Mouse (Mus musculus) fibroblast of lung, adult 2 months (primary cell): ENCODE measurements around the gene Mto1.
A peak's percentile ranks its signal among the peaks of the same experiment; 100 is the strongest.
"Not testable (repeated sequence)": the region's sequence is repeated elsewhere in the genome, so short reads cannot be mapped to it uniquely, and the experiment has no call there.

Experiments used
- DNase-seq: peaks from one replicate; pipeline ENCODE4 v3.0.0-alpha.2; 2011; ENCODE audit warnings: low read depth

Gene Mto1

GRCm38 (mm10) chr9:78506002-78506721 lies 58.2 kb downstream of the Mto1 start:
- DNase-seq, result no peak

GRCm38 (mm10) chr9:78506722-78507077 lies 58.7 kb downstream of the Mto1 start:
- no peak for DNase-seq

GRCm38 (mm10) chr9:78508106-78508786 lies 60.2 kb downstream of the Mto1 start:
- no peak for DNase-seq

- no peak for DNase-seq
These were observed 63.7 kb downstream of the Mto1 start for GRCm38 (mm10) chr9:78511705-78512104.

- peak; percentile 64 for DNase-seq
These were observed 65.9 kb downstream of the Mto1 start for GRCm38 (mm10) chr9:78513776-78514500.

- no peak for DNase-seq
These were observed 66.7 kb downstream of the Mto1 start for GRCm38 (mm10) chr9:78514681-78515080.

GRCm38 (mm10) chr9:78516125-78516524 lies 68.1 kb downstream of the Mto1 start:
- no peak for DNase-seq

GRCm38 (mm10) chr9:78517237-78517636 lies 69.2 kb downstream of the Mto1 start:
- not testable (repeated sequence) for DNase-seq

GRCm38 (mm10) chr9:78520127-78520779 lies 72.2 kb downstream of the Mto1 start:
- no peak for DNase-seq

- no peak for DNase-seq
These were observed 73.0 kb downstream of the Mto1 start for GRCm38 (mm10) chr9:78520780-78521601.

GRCm38 (mm10) chr9:78521689-78522088 lies 73.7 kb downstream of the Mto1 start:
- DNase-seq, result no peak
